Mouse (Mus musculus): ENCODE data around the gene Zfp511. TPM values are rescaled to one million over a fixed set of nuclear protein-coding genes. Genes with fewer than 3 reads are reported as not detected.

Zfp511 gene
- polyA plus RNA-seq, 1 experiment from 2014 or later = 34.1 TPM

DNA sequence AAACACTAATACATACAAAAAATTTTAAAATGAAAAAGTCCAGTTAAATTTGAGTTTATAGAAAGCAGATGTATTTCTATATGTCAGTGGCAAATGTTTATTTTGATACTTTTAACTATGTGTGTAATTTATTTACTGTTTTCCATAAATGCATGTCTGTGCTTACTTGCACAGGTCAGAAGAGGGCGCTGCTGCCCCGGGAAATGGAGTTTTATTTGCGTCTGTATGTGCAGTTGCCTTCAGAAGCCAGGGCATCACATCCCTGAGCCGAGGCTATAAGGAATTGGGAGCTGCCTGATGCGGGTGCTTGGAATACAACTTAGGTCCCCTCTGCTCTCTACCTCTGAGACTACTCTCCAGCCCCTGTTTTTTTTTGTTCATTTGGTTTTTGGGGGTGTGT, 42.5 kb downstream of the Zfp511 start:
- Histone ChIP-seq H3K27me3 (ENCODE audit: control insufficient read depth, insufficient read depth, low read length) (peaks cover 33% of the 10 kb centered on the region), H3K9ac (ENCODE audit: low read length) (no peak overlapping the region), H3K4me3 (replicated peaks; ENCODE audit: low read length) (no peak overlapping the region), H3K4me2 (ENCODE audit: low read depth, low read length) (no peak overlapping the region), H3K27ac (ENCODE audit: low read length) (no peak overlapping the region), H3K9me3 (replicated peaks; ENCODE audit: control insufficient read depth, low read length) (no peaks in the 10 kb centered on the region), H3K4me1 (ENCODE audit: control insufficient read depth, insufficient read depth, low read length) (peaks cover 4% of the 10 kb centered on the region; the same call in 1 of the 2 replicates), H3K36me3 (ENCODE audit: control insufficient read depth, insufficient read depth, low read length) (no peaks in the 10 kb centered on the region)
- WGBS = 7% methylated on average over 5 of the region's 5 CpGs
- ATAC-seq (ENCODE audit: insufficient read depth, low FRiP score) = no peak

DNA sequence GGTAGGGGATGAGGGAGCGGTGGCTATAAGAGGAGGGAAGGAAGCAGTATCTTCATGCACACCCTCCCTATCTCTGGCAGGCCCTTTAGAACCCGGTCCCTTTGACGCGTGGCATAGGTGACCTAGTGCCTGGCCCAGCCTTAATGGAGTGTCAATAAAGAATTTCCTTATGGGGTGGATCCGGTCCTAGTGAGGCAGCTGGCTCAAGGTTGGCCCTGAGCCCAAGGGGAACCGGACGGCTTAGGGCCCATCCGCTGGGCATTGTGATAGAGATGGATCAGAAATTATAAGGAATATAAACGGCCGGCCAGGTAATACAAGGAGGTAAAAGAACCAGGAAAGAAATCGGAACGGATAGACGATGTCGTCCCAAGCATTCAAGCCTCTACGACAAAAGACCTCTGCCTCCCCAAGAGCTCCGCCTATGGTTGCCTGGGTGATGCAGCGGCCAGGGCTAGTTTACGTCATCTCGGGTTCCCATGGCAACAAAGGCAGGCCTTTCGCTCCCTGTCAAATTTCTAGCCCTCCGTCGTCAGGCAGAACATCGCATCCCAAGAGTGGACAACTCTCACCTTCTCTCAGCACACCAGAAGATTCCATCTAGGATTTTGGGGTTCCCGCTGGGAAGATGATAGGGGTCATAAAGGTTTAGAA, 44.4 kb downstream of the Zfp511 start:
- peaks cover 33% of the 10 kb centered on the region for H3K27me3 ChIP-seq (ENCODE audit: control insufficient read depth, insufficient read depth, low read length)
- peak overlapping the region; percentile 49; the same call in 1 of the 2 replicates for H3K9ac ChIP-seq (ENCODE audit: low read length)
- no peaks in the 10 kb centered on the region for H3K9me3 ChIP-seq (replicated peaks; ENCODE audit: control insufficient read depth, low read length)
- 4% methylated on average over 24 of the region's 24 CpGs for WGBS
- H3K27ac ChIP-seq (ENCODE audit: low read length) = no peak overlapping the region
- peaks cover 4% of the 10 kb centered on the region; the same call in 1 of the 2 replicates for H3K4me1 ChIP-seq (ENCODE audit: control insufficient read depth, insufficient read depth, low read length)
- peak overlapping the region; percentile 43 for H3K4me2 ChIP-seq (ENCODE audit: low read depth, low read length)
- H3K36me3 ChIP-seq (ENCODE audit: control insufficient read depth, insufficient read depth, low read length) = no peaks in the 10 kb centered on the region
- ATAC-seq (ENCODE audit: insufficient read depth, low FRiP score) = peak; percentile 47
- H3K4me3 ChIP-seq (replicated peaks; ENCODE audit: low read length) = peak overlapping the region; percentile 27

DNA sequence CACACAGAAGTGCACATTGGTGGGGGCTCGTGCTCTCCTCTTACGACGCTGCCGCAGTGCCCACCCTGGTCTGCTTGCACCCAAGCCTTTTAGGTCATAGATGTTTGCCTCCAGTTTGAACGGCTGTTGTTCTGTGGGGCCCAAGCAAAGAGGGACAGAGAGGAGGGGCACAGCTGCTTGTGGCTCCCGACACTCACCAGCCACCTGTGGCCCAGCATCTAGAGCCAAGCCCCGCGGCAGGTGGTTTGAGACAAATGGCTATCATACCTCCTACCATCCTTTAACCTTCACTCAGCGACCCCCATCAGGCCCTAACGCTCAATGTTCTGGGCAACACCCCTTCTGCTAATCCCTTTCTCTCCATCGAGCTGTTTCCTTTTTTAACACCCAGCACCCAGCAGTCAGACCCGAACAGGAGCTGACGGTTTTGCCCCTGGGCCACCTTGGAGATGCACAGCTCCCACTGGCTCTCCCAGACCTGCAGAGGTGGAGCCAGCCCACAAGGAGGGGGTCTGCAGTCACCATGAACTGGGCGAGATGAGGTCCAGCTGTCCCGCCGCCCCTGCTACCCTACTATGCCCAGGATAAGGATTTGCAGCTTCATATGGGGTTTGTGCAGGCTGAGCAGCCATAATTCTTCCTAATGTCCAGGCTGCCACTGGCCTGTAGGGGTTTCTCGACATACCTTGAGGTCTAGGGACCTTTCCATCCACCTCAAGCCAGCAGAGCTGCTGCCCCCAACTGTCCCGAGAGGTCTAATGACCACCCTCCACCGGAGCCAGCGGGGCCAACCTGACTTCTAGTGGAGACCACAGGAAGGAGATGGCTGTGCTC, 45.4 kb downstream of the Zfp511 start:
- Histone ChIP-seq H3K4me3 (replicated peaks; ENCODE audit: low read length) (no peak overlapping the region), H3K36me3 (ENCODE audit: control insufficient read depth, insufficient read depth, low read length) (no peaks in the 10 kb centered on the region), H3K4me2 (ENCODE audit: low read depth, low read length) (no peak overlapping the region), H3K27ac (ENCODE audit: low read length) (no peak overlapping the region), H3K9ac (ENCODE audit: low read length) (no peak overlapping the region), H3K4me1 (ENCODE audit: control insufficient read depth, insufficient read depth, low read length) (peaks cover 4% of the 10 kb centered on the region; the same call in 1 of the 2 replicates), H3K27me3 (ENCODE audit: control insufficient read depth, insufficient read depth, low read length) (peaks cover 33% of the 10 kb centered on the region), H3K9me3 (replicated peaks; ENCODE audit: control insufficient read depth, low read length) (no peaks in the 10 kb centered on the region)
- 27% methylated on average over 20 of the region's 20 CpGs for WGBS
- ATAC-seq (ENCODE audit: insufficient read depth, low FRiP score) = no peak

DNA sequence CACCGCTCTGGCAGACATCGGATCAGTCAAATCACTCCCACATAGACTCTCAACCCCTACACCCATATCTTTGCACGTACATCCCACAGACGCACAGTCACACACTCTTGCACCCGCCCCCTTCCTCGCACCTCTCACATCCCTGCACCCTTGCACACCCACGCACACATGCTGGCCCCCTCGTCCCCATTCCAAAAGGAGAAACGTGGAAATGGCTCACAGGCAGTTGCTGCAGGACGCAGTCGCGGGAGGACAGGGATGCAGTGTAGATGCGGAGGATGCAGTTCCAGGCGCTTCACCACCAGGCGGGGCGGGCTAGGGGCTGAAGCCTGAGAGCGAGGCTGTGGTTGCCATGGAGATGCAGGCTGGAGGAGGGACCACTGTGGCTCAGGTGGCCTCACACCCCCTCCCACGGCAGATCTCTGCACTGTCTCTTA, 46.1 kb downstream of the Zfp511 start, which contains the start of gene Caly:
TSS of gene Caly (minus strand) at position 307 of the 437 bp plus-strand sequence.
- Histone ChIP-seq H3K27me3 (ENCODE audit: control insufficient read depth, insufficient read depth, low read length) (peaks cover 33% of the 10 kb centered on the region), H3K4me3 (replicated peaks; ENCODE audit: low read length) (no peak within 1 kb of the TSS), H3K4me1 (ENCODE audit: control insufficient read depth, insufficient read depth, low read length) (peaks cover 4% of the 10 kb centered on the region; the same call in 1 of the 2 replicates), H3K4me2 (ENCODE audit: low read depth, low read length) (no peak within 1 kb of the TSS), H3K9me3 (replicated peaks; ENCODE audit: control insufficient read depth, low read length) (no peaks in the 10 kb centered on the region), H3K36me3 (ENCODE audit: control insufficient read depth, insufficient read depth, low read length) (no peaks in the 10 kb centered on the region), H3K9ac (ENCODE audit: low read length) (no peak within 1 kb of the TSS), H3K27ac (ENCODE audit: low read length) (no peak within 1 kb of the TSS)
- ATAC-seq (ENCODE audit: insufficient read depth, low FRiP score) = 0 out of 2 replicates have a peak, but pooled peaks have one; percentile 20
- 7% methylated on average over 18 of the region's 18 CpGs for WGBS

Small RNA genes lying within 50 kb of the gene (microRNA-seq; reads per million reads assigned to microRNA genes)
- gene Mir7062 = 0.50 reads per million

Other genes with a start within 250 kb of the Zfp511 start
- 0.53 and 1.1 TPM in 2 replicates for gene Adgra1, start 202.2 kb upstream of the Zfp511 start, polyA plus RNA-seq (2015; fragmentation: Nextera tagmentation; extraction: Ambion mirVana)
- gene Kndc1, start 141.7 kb upstream of the Zfp511 start, polyA plus RNA-seq (2015; fragmentation: Nextera tagmentation; extraction: Ambion mirVana) = 0.19 and 0.22 TPM in 2 replicates
- not detected in 2 replicates for gene Utf1, start 92.6 kb upstream of the Zfp511 start, polyA plus RNA-seq (2015; fragmentation: Nextera tagmentation; extraction: Ambion mirVana)
- gene 6430531B16Rik, start 57.6 kb upstream of the Zfp511 start, polyA plus RNA-seq (2015; fragmentation: Nextera tagmentation; extraction: Ambion mirVana) = 0.24 and 0.34 TPM in 2 replicates
- gene Adam8, start 43.8 kb upstream of the Zfp511 start, polyA plus RNA-seq (2015; fragmentation: Nextera tagmentation; extraction: Ambion mirVana) = 3.0 and 4.1 TPM in 2 replicates
- gene Tubgcp2, start 278 bp downstream of the Zfp511 start, polyA plus RNA-seq (2015; fragmentation: Nextera tagmentation; extraction: Ambion mirVana) = 40.5 and 42.3 TPM in 2 replicates
- 0.05 TPM in 1 of 2 replicates, not detected in the other for gene Msx3, start 12.7 kb downstream of the Zfp511 start, polyA plus RNA-seq (2015; fragmentation: Nextera tagmentation; extraction: Ambion mirVana)
- 3.7 and 5.6 TPM in 2 replicates for gene Caly, start 46.2 kb downstream of the Zfp511 start, polyA plus RNA-seq (2015; fragmentation: Nextera tagmentation; extraction: Ambion mirVana)
- 139 and 141 TPM in 2 replicates for gene Prap1, start 57.0 kb downstream of the Zfp511 start, polyA plus RNA-seq (2015; fragmentation: Nextera tagmentation; extraction: Ambion mirVana)
- 37.0 and 38.7 TPM in 2 replicates for gene Fuom, start 66.0 kb downstream of the Zfp511 start, polyA plus RNA-seq (2015; fragmentation: Nextera tagmentation; extraction: Ambion mirVana)
- 31.4 and 31.9 TPM in 2 replicates for gene Paox, start 79.4 kb downstream of the Zfp511 start, polyA plus RNA-seq (2015; fragmentation: Nextera tagmentation; extraction: Ambion mirVana)
- 156 and 158 TPM in 2 replicates for gene Echs1, start 80.1 kb downstream of the Zfp511 start, polyA plus RNA-seq (2015; fragmentation: Nextera tagmentation; extraction: Ambion mirVana)
- 20.2 and 22.8 TPM in 2 replicates for gene Mtg1, start 101.2 kb downstream of the Zfp511 start, polyA plus RNA-seq (2015; fragmentation: Nextera tagmentation; extraction: Ambion mirVana)
- gene Sprn, start 118.5 kb downstream of the Zfp511 start, polyA plus RNA-seq (2015; fragmentation: Nextera tagmentation; extraction: Ambion mirVana) = 0.96 and 1.1 TPM in 2 replicates
- gene Olfr522, start 128.4 kb downstream of the Zfp511 start, polyA plus RNA-seq (2015; fragmentation: Nextera tagmentation; extraction: Ambion mirVana) = not detected in 2 replicates
- not detected in 2 replicates for gene Olfr523, start 136.8 kb downstream of the Zfp511 start, polyA plus RNA-seq (2015; fragmentation: Nextera tagmentation; extraction: Ambion mirVana)
- not detected in 2 replicates for gene Olfr524, start 169.6 kb downstream of the Zfp511 start, polyA plus RNA-seq (2015; fragmentation: Nextera tagmentation; extraction: Ambion mirVana)
- 0.10 and 0.15 TPM in 2 replicates for gene Cd163l1, start 181.9 kb downstream of the Zfp511 start, polyA plus RNA-seq (2015; fragmentation: Nextera tagmentation; extraction: Ambion mirVana)
- gene 5830411N06Rik, start 210.9 kb downstream of the Zfp511 start, polyA plus RNA-seq (2015; fragmentation: Nextera tagmentation; extraction: Ambion mirVana) = not detected in 2 replicates